Mouse (Mus musculus) ovary, adult 10 weeks (tissue): ENCODE data around the gene Ficd. TPM values are rescaled to one million over a fixed set of nuclear protein-coding genes. Genes with fewer than 3 reads are reported as not detected.

ENCODE experiments used
- polyA plus RNA-seq: library from polyadenylated mRNA; stranded (reverse); fragments of 350-450 nt; fragmentation: Illumina TruSeq; extraction: RNeasy Lipid Tissue Mini Kit (QIAGEN cat#74804); gene quantifications from one replicate; pipeline ENCODE4 v1.2.3, GENCODE M21; 2014

Gene Ficd
- polyA plus RNA-seq: 3.9 TPM

DNA sequence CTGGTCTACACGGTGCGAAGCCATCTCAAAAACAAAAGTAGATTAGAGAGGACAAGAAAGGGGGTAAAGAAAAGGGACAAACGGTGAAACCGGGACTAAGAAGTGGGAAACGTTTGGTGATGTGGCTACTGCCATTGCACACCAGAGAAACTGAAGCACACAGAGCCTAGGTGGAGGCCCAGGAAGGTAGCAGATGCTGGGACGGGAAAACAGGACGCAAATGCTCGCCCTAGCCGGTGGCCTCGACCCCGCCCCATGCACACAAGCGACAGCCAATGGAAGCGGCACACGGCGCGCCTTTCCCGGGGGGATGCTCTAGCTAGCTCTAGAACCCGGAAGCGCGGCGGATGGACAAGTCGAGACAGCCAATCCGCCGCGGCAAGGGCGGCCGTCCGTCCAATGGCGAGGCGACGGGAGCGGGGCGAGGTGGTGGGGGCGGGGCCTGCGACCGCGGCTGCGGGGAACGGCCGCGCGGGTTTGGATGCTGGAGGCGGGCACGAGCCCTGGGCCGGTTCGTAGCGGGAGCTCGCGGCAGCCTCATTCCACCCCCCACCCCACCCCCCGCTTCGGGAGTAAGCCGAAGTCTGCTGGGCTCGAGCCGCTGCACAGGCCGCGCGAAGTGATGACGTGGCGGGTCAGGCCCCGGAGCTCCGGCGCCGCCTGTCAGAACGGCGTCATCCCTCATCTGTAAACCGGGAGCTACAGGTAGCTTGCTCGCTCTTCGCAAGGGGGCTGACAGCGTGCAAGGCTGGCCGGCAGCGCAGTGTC is at the start of gene Ficd:
TSS of gene Ficd (plus strand) at position 459 of the 768 bp plus-strand sequence.

DNA sequence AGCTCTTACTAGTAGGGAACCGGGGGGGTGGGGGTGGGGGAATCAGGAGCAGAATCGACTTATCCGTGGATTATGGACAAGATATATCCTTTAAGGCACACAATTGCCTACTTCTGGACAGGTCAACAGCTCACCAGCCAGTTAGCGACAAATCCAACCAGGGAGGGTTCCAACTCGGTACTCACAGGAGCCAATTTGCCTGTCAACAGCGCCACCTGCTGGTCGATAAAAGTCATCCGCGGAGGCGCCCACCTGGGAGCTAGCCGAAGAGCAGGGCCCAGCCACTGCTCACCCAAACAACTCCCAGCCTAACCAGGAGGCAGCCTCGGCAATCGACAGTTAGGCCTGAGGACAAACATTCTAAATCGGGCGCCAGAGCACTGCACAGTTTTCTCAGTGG is 11.2 kb upstream of the Ficd start, which contains the start of gene 1700069L16Rik:
TSS of gene 1700069L16Rik (minus strand) at position 327 of the 400 bp plus-strand sequence.

DNA sequence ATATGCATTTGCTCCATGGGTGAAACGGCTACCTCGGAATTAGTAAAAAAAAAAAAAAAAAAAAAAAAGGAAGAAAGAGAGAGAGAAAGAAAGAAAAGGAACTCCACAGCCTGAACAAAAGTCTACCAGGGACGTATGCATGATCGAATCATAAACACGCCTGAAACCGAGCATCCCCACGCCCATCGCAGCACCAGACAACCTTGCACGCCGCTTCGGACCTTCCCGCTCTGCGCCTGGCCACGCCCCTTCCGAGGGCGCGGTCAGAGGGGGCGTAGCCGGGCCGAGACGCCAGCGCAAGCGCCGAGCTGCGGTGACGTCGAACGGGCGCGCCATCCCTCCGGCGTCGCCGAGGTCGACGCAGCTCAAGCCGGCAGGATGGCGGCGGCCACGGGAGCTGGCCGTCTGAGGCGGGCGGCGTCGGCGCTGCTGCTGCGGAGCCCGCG is 36.9 kb downstream of the Ficd start, which contains the start of the genes Sart3 and Iscu:
TSS of gene Sart3 (minus strand) at position 61 of the 446 bp plus-strand sequence.
TSS of gene Iscu (plus strand) at position 299 of the 446 bp plus-strand sequence.

Other genes starting within 250 kb of the Ficd start
- gene Wscd2, start 245.5 kb upstream of the Ficd start, polyA plus RNA-seq: 0.31 TPM
- gene Cmklr1, start 85.4 kb upstream of the Ficd start, polyA plus RNA-seq: 0.71 TPM
- gene 1700069L16Rik, start 11.0 kb upstream of the Ficd start, polyA plus RNA-seq: not detected
- 3.5 TPM for gene Sart3, start 36.7 kb downstream of the Ficd start, polyA plus RNA-seq
- gene Iscu, start 36.9 kb downstream of the Ficd start, polyA plus RNA-seq: 29.8 TPM
- 0.86 TPM for gene Tmem119, start 64.7 kb downstream of the Ficd start, polyA plus RNA-seq
- not detected for gene Selplg, start 96.8 kb downstream of the Ficd start, polyA plus RNA-seq
- gene Coro1c, start 173.0 kb downstream of the Ficd start, polyA plus RNA-seq: 13.1 TPM